Mouse (Mus musculus) bone marrow, adult 2 months (tissue): Measurements from ENCODE around the gene E130114P18Rik.

Experiments
- CTCF ChIP-seq: fragments of 200-500 bp; IDR thresholded peaks from 2 replicates; pipeline ENCODE4 v1.5.1; 2011; ENCODE audit warnings: low read length, control low read depth; ENCODE audit not compliant: control insufficient read depth, insufficient read depth
- POLR2A ChIP-seq: fragments of 200-500 bp; IDR thresholded peaks from 2 replicates; pipeline ENCODE4 v1.6.1; 2011; ENCODE audit warnings: low read depth, mild to moderate bottlenecking, control low read depth, low read length, borderline replicate concordance; ENCODE audit not compliant: control insufficient read depth

DNA sequence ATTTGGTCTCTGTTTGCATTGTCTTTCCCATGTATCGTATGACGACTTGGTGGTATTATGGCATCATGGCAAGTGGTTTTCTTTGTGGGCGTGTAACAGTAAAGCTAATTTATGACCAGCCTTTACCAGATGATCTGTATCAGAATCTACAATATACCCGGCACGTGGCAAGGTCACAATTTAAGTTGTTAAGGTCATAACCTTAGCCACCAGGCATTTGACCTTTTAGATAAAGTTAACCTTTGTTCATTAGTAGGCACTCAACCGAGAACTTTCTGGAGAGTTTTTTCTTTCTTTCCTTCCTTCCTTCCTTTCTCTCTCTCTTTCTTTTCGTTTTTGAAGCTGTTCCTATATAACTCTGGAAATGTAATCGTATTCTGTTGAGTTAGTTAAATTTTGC is 8.7 kb upstream of the E130114P18Rik start:
- TF ChIP-seq CTCF (no peak), POLR2A (no peak)
